18 mouse cellular contexts compared by ENCODE assay signal in the genomic region with DNA sequence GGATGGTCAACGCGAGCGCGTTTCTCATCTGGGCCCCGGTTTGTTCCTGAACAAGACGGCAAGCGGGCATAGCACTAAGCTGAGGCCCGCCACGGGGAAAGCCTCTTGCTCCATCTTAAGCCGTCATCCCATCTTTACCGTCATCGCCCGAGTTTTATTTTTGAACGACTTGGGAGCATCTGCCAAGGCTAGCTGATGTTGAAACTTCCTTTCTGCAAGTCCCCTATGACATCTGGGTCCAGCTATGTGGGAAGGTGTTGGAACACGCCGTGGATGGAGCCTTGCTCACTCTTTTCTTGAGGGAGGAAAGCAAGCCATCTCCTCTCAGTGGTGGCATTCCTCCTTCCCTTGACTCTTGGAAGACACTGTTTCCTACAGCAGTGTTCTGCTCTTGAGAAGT.
DNase-seq lines count a peak whose midpoint lies in the region; ATAC-seq and TF ChIP-seq lines count a peak whose summit lies in the region.
"Had no signal": no experiment of that assay in that cellular context is flagged by ENCODE, and none has a peak within 500 bp of the region (broad histone marks: within the 10 kb centered on the region; RNA-seq: fewer than 3 reads in every experiment).

No protein-coding gene starts in this region.

- 63% methylated on average over 16 of the region's 16 CpGs for WGBS in heart, adult 2 months
- WGBS in liver, postnatal 0 days (ENCODE audit: insufficient replicate concordance): 70% methylated on average over 16 of the region's 16 CpGs

- no peaks in the 10 kb centered on the region for H3K9me3 ChIP-seq in liver, postnatal 0 days (ENCODE audit: low read length)
- H3K9me3 ChIP-seq: embryonic facial prominence, embryonic 12.5 days; forebrain, embryonic 13.5 days; heart, embryonic 15.5 days had no signal

- no peak overlapping the region for H3K4me3 ChIP-seq in heart, adult 2 months
- no peak overlapping the region for H3K4me3 ChIP-seq in liver, postnatal 0 days (ENCODE audit: low read depth, low read length)
- H3K4me3 ChIP-seq: embryonic facial prominence, embryonic 12.5 days; forebrain, embryonic 13.5 days; heart, embryonic 15.5 days had no signal

- no peak overlapping the region for H3K4me2 ChIP-seq in liver, postnatal 0 days (ENCODE audit: low read depth, low read length)
- H3K4me2 ChIP-seq: embryonic facial prominence, embryonic 12.5 days; forebrain, embryonic 13.5 days; heart, embryonic 15.5 days had no signal

- intact Hi-C loops in heart, adult 2 months (cut with DNase I): loop anchor here (5.0 kb wide), 1 partner anchor 167 kb away; no protein-coding TSS in a partner anchor
- intact Hi-C loops in heart, postnatal 14 days (cut with DNase I): loop anchor here (5.0 kb wide), 2 partner anchors 47 to 167 kb away; no protein-coding TSS in a partner anchor

- no peaks in the 10 kb centered on the region for H3K36me3 ChIP-seq in heart, adult 2 months (ENCODE audit: control insufficient read depth, insufficient read depth, low read length)
- no peaks in the 10 kb centered on the region for H3K36me3 ChIP-seq in liver, postnatal 0 days (replicated peaks; ENCODE audit: insufficient read depth, low read length)
- H3K36me3 ChIP-seq: embryonic facial prominence, embryonic 12.5 days; heart, embryonic 15.5 days had no signal

- H3K9ac ChIP-seq in heart, adult 2 months (ENCODE audit: low read depth, low read length): no peak overlapping the region
- H3K9ac ChIP-seq in liver, postnatal 0 days (replicated peaks): no peak overlapping the region
- H3K9ac ChIP-seq: embryonic facial prominence, embryonic 12.5 days; forebrain, embryonic 13.5 days; heart, embryonic 15.5 days had no signal

- peaks cover 1% of the 10 kb centered on the region; the same call in 1 of the 2 replicates for H3K79me2 ChIP-seq in heart, adult 2 months (replicated peaks; ENCODE audit: control insufficient read depth, insufficient read depth, low read length)

- peak; percentile 55 to 62 for DNase-seq in heart, adult 2 months
- DNase-seq in heart, postnatal 4 days: no peak
- DNase-seq in heart, postnatal 14 days: peak; percentile 41 to 43
- peak; percentile 40 to 59 for DNase-seq in lung, postnatal 4 days
- no peak for DNase-seq in liver, postnatal 0 days
- no peak for DNase-seq in cerebellum, adult 11 months
- DNase-seq: cerebellum, postnatal 25 days; layer of hippocampus, adult 9-11 months; right cerebral cortex, postnatal 14 days; thymus, postnatal 14 days had no signal

- peaks cover 12% of the 10 kb centered on the region for H3K4me1 ChIP-seq in heart, adult 2 months (ENCODE audit: control insufficient read depth, insufficient read depth, low read length)
- H3K4me1 ChIP-seq in liver, postnatal 0 days (ENCODE audit: insufficient read depth): peaks cover 15% of the 10 kb centered on the region

- TF ChIP-seq POLR2A in heart, adult 2 months (IDR thresholded peaks at IDR 0.05; ENCODE audit: insufficient read depth, low read depth, low read length): no peak

- peak overlapping the region; percentile 3 for H3K27ac ChIP-seq in heart, adult 2 months
- no peak overlapping the region for H3K27ac ChIP-seq in liver, postnatal 0 days (ENCODE audit: low read depth)
- H3K27ac ChIP-seq: embryonic facial prominence, embryonic 12.5 days; forebrain, embryonic 13.5 days; heart, embryonic 15.5 days; hindbrain, postnatal 0 days; kidney, postnatal 0 days; macrophage had no signal

- TF ChIP-seq CTCF in heart, adult 2 months (IDR thresholded peaks at IDR 0.05): no peak
- TF ChIP-seq CTCF in liver, postnatal 0 days (IDR thresholded peaks at IDR 0.05; ENCODE audit: low read depth): no peak

- no peak for TF ChIP-seq EP300 in heart, adult 2 months (IDR thresholded peaks at IDR 0.05; ENCODE audit: insufficient read depth, low read depth, low read length)
- no peak for TF ChIP-seq EP300 in liver, postnatal 0 days (IDR thresholded peaks at IDR 0.05; ENCODE audit: low read depth)

- no peaks in the 10 kb centered on the region for H3K27me3 ChIP-seq in heart, adult 2 months (ENCODE audit: control insufficient read depth, insufficient read depth, low read length)
- H3K27me3 ChIP-seq in liver, postnatal 0 days (ENCODE audit: insufficient read depth, low read length): peaks cover 19% of the 10 kb centered on the region; the same call in 1 of the 2 replicates
- H3K27me3 ChIP-seq: embryonic facial prominence, embryonic 12.5 days; forebrain, embryonic 13.5 days; heart, embryonic 15.5 days had no signal

- 0 out of 2 replicates have a peak, but pooled peaks have one; percentile 23 for ATAC-seq in common myeloid progenitor, adult 5-6 weeks (replicated peaks; ENCODE audit: low read depth, poor library complexity, severe bottlenecking)
- no peak for ATAC-seq in liver, postnatal 0 days
- ATAC-seq: CD4-positive, CD25-positive, alpha-beta regulatory T cell, adult 4 months; forebrain, embryonic 13.5 days; hindbrain, postnatal 0 days had no signal

Comparison
In these comparisons a context has a peak if more than half of its experiments do, and no peak if none do; other contexts are left out.
1. DNase-seq: peak in heart, adult 2 months (2 of 2), heart, postnatal 14 days (2 of 2) and lung, postnatal 4 days (2 of 2); none in heart, postnatal 4 days (single experiment), liver, postnatal 0 days (single experiment) and cerebellum, adult 11 months (single experiment).